Mouse (Mus musculus) right cerebral cortex, postnatal 25 days (tissue): ENCODE measurements at regions not wholly inside any gene's neighbourhood (a gene's known extent, or its start where the extent isn't known, plus 50 kb on each side); places are given as distances from the start of the nearest gene placed in this dataset.

Source experiments
- DNase-seq: peaks from one replicate; pipeline ENCODE4 v3.0.0; 2022

DNA sequence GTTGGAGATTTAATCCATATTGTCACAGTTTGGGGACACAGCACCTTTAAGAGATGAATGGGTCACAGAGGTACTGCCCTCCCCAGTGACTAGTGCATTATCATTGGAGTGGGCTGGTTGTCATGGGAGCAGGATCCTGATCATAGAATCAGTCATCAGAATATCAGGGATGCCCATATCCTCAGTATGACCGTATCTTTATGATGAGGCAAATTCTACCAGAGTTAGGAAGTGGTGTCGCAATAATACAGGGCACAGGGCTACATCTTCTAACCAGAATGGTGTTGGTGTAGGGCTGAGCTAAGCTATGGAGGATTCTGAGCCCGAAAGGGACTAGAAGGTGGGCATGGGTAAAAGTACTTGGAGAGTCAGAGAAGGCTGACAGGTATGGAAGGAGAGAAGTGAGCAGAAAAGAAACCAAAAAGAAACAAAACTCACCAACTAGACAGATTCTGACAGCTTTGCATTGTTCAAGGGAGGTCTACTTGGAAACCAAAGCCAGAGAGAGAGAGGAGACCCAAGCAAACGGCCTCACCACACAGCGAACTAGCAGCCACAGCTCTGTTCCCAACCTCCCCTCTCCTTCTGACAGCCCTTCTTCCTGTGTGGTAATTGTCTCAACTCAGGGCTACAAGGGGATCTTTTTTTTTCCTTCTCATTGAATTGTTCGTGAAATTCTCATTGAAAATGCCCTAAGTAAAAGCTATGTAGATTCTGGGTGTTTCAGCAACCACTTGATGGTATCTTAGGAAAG, 129.2 kb downstream of the Lrrc30 start:
- no peak for DNase-seq

GRCm38 (mm10) chr17:67502628-67503027, 129.9 kb downstream of the Lrrc30 start:
- DNase-seq, result no peak

- peak; percentile 11 for DNase-seq
Observed at GRCm38 (mm10) chr17:67499783-67500641, 132.5 kb downstream of the Lrrc30 start.

DNA sequence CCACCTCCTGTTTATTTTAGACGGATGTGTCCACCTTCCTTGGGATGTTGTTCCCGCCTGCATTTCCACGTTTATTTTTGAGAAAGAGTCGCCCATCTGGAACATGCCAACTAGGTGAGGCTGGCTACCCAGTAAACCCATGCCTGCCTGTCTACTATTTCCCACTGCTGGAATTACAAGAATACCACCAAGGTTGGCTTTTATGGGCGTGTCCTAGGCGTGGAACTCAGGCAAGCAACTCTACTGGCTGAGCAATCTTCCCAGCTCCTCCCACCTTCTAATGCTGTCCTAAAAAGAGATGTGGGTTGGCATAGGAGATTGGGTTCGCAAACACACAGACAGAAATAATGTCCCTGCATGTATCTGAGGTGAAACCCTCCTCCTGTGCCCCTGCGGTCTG, 135.1 kb downstream of the Lrrc30 start:
- no peak for DNase-seq

DNA sequence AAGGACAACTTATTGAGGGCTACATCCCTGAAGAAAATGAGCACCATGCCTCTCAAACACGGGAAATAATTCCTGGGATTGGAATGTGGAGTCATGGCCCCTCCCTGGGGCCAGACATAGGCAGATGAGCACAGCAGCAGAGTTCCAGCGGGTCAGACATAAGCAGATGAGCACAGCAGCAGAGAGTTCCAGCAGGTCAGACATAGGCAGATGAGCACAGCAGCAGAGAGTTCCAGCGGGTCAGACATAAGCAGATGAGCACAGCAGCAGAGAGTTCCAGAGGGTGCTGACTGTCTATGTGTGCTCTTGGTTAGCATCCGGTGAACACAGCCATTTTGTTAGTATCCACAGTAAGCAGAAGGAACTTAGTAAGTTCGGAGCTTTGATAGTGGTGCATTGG, 126.2 kb upstream of the Ptprm start:
- no peak for DNase-seq

DNA sequence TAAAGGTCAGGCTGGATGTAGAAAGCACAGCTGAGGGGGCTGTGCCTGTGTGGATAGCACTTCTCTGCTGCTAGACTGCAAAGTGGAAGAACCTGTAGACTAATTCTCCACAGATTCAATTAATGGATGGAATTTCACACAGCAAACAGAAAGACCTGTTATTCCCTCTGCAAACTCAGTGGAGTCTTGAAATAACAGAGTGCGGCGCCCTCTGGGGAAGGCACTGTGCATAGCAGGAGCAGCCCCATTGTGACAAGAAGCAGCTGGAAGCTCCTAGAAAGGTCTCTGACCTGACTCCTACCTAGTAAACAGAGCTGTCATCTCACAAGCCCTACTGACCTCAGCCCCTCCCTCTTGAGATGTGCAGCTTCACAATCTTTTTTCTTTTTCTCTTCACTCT, 118.9 kb upstream of the Ptprm start:
- peak; percentile 54 for DNase-seq

- no peak for DNase-seq
Observed at GRCm38 (mm10) chr17:67458851-67459421, 104.7 kb upstream of the Ptprm start.

GRCm38 (mm10) chr17:67451966-67452365, 97.7 kb upstream of the Ptprm start:
- no peak for DNase-seq

GRCm38 (mm10) chr17:67451081-67451480, 96.8 kb upstream of the Ptprm start:
- no peak for DNase-seq

- no peak for DNase-seq
Observed at GRCm38 (mm10) chr17:67450021-67450420, 95.8 kb upstream of the Ptprm start.

- DNase-seq, result no peak
Observed at GRCm38 (mm10) chr17:67445986-67446385, 91.7 kb upstream of the Ptprm start.

GRCm38 (mm10) chr17:67440961-67441360, 86.7 kb upstream of the Ptprm start:
- DNase-seq, result no peak

DNA sequence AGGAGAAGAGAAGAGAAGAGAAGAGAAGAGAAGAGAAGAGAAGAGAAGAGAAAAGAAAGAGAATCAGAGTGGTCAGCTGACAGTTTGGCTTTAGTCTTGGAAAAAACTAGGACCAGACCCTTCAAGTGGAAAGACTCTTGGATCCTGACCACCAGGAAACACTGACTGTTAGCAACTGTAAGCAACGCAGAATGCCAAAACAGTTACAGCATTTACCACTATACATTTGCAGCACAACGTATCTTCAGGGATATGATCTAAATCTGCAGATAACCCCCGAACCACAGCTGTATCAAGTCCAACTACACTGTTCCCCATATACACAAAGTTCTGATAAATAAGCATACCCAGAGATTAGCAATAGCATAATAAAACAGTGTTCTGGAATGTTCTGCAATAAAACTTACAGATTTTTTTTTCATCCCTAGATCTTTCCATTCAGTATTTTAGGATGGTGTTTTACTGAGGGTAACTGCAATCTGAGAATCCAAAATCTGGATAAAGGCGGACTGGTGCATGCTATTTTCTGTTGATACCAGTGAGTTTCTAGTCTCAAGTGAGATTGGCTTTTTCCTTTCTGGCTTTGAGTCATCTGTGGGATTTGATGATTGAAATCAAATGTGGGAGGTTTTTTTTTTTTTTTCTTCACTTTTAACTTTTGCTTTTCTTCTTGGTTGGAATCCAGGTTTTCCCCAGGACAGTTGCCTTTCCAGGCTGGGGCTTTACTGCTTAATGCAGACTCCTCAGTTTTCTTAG, 65.9 kb upstream of the Ptprm start:
- DNase-seq, result no peak

DNA sequence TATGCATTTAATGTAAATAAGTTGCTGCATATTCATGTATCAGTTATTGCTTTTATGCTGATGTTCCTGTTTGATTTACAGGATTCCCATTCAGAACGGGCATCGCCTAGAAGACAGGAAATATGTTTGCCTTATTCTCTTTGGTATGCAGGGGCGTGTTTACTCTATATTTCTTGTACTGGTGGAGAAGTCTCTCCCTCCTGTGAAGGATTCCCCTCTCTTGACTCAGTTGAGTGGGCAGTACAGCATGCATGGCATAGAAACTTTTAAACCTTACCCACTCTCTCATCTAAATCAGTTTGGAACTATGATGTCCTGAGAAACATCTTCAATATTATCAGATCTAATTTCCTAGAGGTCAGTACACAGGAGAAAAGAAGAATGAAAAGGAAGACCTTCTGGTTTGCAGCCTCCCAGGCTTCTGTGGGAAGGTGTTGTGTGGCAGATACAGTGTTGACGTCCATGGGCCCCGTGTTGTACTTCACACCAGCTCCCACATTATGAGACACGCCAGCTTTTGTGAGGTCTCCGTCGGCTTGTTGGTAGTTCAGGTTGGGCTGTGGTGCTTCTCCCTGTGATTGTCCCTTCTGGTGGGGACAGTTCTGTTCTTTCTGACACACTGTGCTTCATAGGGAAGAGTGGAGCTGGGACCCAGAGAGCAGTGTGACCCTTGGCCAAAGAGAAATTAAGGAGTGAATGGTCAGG, 58.4 kb upstream of the Ptprm start:
- no peak for DNase-seq

GRCm38 (mm10) chr17:67409911-67410310, 55.7 kb upstream of the Ptprm start:
- no peak for DNase-seq

GRCm38 (mm10) chr17:67405934-67406333, 51.7 kb upstream of the Ptprm start:
- no peak for DNase-seq
